Mouse (Mus musculus) gastrocnemius, adult 2 months (tissue): ENCODE measurements at regions not wholly inside any gene's neighbourhood (a gene's known extent, or its start where the extent isn't known, plus 50 kb on each side); places are given as distances from the start of the nearest gene placed in this dataset.

Source experiments
- DNase-seq: peaks from one replicate; pipeline ENCODE4 v3.0.0; 2022
- H3K27ac ChIP-seq: fragments of 200-600 bp; 2 replicates; pipeline ENCODE4 v1.8.1; 2022; ENCODE audit warnings: mild to moderate bottlenecking
- H3K4me3 ChIP-seq: fragments of 200-600 bp; 2 replicates; pipeline ENCODE4 v1.8.1; 2022; ENCODE audit warnings: mild to moderate bottlenecking, moderate library complexity
- CTCF ChIP-seq: fragments of 200-600 bp; IDR thresholded peaks from 2 replicates; pipeline ENCODE4 v1.8.1; 2022; ENCODE audit warnings: antibody characterized with exemption, mild to moderate bottlenecking, moderate library complexity
- intact Hi-C: fragments of 180-260 bp; cut with DNase I; formaldehyde crosslinking; loops from one replicate; pipeline ENCODE4 v1.15.1; 2025

GRCm38 (mm10) chr1:157023462-157023861 lies 84.0 kb upstream of the Ralgps2 start:
- no peak for DNase-seq
- Histone ChIP-seq H3K4me3 (no peak overlapping the region), H3K27ac (no peak overlapping the region)
- intact Hi-C loops, result no loop called here
- no peak for TF ChIP-seq CTCF

- no peak for DNase-seq
- TF ChIP-seq CTCF, result no peak
- intact Hi-C loops, result no loop called here
- no peak overlapping the region for H3K27ac ChIP-seq
- no peak overlapping the region for H3K4me3 ChIP-seq
These were observed 83.3 kb upstream of the Ralgps2 start for GRCm38 (mm10) chr1:157022456-157023435.

GRCm38 (mm10) chr1:157019892-157020291 lies 80.5 kb upstream of the Ralgps2 start:
- H3K27ac ChIP-seq, result no peak overlapping the region
- intact Hi-C loops, result no loop called here
- TF ChIP-seq CTCF, result no peak

GRCm38 (mm10) chr1:157018726-157019125 lies 79.3 kb upstream of the Ralgps2 start:
- TF ChIP-seq CTCF, result no peak
- Histone ChIP-seq H3K4me3 (no peak overlapping the region), H3K27ac (no peak overlapping the region)
- intact Hi-C loops, result no loop called here
- DNase-seq, result no peak

More at GRCm38 (mm10) chr1:157019892-157020291, 80.5 kb upstream of the Ralgps2 start:
- no peak overlapping the region for H3K4me3 ChIP-seq
- no peak for DNase-seq

- intact Hi-C loops, result no loop called here
- no peak for DNase-seq
- H3K27ac ChIP-seq, result no peak overlapping the region
- TF ChIP-seq CTCF, result no peak
- H3K4me3 ChIP-seq, result no peak overlapping the region
These were observed 78.0 kb upstream of the Ralgps2 start for GRCm38 (mm10) chr1:157017198-157017994.

GRCm38 (mm10) chr1:157016625-157017024 lies 77.2 kb upstream of the Ralgps2 start:
- TF ChIP-seq CTCF, result no peak
- intact Hi-C loops, result no loop called here
- Histone ChIP-seq H3K27ac (no peak overlapping the region), H3K4me3 (no peak overlapping the region)
- DNase-seq, result no peak

GRCm38 (mm10) chr1:157014532-157015497 lies 75.4 kb upstream of the Ralgps2 start:
- DNase-seq, result no peak
- H3K27ac ChIP-seq, result no peak overlapping the region
- H3K4me3 ChIP-seq, result no peak overlapping the region
- no peak for TF ChIP-seq CTCF
- intact Hi-C loops, result no loop called here

GRCm38 (mm10) chr1:157013669-157014048 lies 74.2 kb upstream of the Ralgps2 start:
- intact Hi-C loops, result no loop called here
- no peak overlapping the region for H3K4me3 ChIP-seq
- no peak overlapping the region for H3K27ac ChIP-seq
- DNase-seq, result no peak
- TF ChIP-seq CTCF, result no peak

DNA sequence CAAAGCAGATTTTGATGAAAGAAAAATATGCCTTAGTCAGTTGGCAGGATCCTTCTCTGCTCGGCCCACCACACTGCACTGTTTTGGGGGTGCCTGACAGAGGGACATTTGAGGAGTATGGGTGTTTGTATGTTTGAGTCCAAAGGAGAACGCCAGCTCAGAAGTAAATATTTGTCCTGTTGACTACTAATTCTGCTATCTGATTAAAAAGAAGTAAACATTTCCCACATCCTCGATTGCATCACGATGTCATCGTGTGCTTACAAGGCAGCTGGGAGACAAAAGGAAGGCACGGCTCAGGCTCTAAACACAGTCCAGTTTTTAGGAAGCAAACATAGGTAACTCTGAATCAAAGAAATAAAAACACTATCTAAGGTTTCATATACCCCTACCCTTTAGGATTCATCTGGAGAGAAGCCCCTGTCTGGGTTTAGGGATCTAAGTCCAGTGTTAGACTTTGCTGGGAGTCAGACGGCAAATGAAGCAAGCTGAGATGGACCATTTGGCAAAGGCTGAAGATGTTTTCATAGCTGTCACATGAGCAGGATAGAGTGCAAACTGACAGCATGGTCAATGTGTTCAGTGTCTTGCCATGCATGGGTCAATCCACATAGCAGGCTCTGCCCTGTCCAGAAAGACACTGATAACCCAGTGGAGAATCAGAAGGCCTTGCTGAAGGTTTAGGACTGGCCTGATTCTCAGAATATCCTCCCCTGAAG lies 73.7 kb upstream of the Ralgps2 start:
- no peak for DNase-seq
- intact Hi-C loops, result no loop called here
- Histone ChIP-seq H3K27ac (no peak overlapping the region), H3K4me3 (no peak overlapping the region)
- TF ChIP-seq CTCF, result no peak

DNA sequence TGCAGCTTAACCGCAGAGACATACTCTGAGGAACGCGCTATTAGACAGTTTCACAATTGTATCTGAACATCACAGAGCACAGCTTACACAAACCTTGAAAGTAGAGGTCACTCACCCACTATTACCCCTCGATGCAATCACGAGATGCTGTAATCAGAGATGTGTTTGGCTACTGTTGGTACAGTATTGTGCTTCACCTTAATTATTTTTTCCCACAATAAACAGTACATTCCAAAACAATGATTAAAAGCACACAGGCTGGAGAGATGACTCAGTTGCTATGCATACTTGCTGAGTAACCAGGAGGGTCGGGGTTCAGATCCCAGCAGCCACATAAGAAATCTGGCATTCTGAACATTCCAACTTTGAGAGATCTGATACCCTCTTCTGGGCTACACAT lies 71.8 kb upstream of the Ralgps2 start:
- no peak overlapping the region for H3K4me3 ChIP-seq
- intact Hi-C loops, result no loop called here
- TF ChIP-seq CTCF, result no peak

DNA sequence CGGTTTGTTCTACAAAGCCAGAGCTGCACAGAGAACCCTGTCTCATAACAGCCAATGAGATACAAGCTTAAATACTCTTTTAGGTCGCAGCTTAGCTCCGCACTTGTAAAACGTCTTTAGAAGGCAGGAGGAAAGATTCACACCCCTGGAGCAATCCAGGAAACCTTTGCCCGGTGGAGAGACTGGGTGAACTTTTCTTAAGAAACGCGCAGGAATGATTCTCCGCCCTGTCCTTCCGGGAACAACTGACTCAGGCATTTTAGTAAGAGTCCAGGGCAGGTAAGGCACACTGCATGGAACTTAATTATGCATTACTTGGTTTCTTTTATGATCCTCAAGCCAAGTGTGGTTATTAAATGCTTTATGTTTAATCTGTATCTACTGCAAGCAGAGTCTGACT lies 70.0 kb upstream of the Ralgps2 start:
- no peak for DNase-seq
- no peak overlapping the region for H3K27ac ChIP-seq

More for the DNA sequence above, 71.8 kb upstream of the Ralgps2 start:
- no peak for DNase-seq
- H3K27ac ChIP-seq, result no peak overlapping the region

More for the DNA sequence above, 70.0 kb upstream of the Ralgps2 start:
- H3K4me3 ChIP-seq, result no peak overlapping the region
- no peak for TF ChIP-seq CTCF
- intact Hi-C loops, result no loop called here
